Mouse (Mus musculus): ENCODE measurements around the gene Grb10.

Gene Grb10

GRCm38 (mm10) chr11:11970246-11970645, 68.2 kb downstream of the Grb10 start:
- DNase-seq (ENCODE audit: low spot score in 2 of 2) = no peak

GRCm38 (mm10) chr11:11968830-11969229, 69.7 kb downstream of the Grb10 start:
- no peak for DNase-seq (ENCODE audit: low spot score in 2 of 2)

GRCm38 (mm10) chr11:11967519-11967918, 71.0 kb downstream of the Grb10 start:
- DNase-seq (ENCODE audit: low spot score in 2 of 2) = no peak

- no peak for DNase-seq (ENCODE audit: low spot score in 2 of 2)
Observed at GRCm38 (mm10) chr11:11966220-11966619, 72.3 kb downstream of the Grb10 start.

- DNase-seq (ENCODE audit: low spot score in 2 of 2) = no peak
Observed at GRCm38 (mm10) chr11:11965501-11966125, 72.9 kb downstream of the Grb10 start.

GRCm38 (mm10) chr11:11964729-11965128, 73.8 kb downstream of the Grb10 start:
- no peak for DNase-seq (ENCODE audit: low spot score in 2 of 2)

- no peak for DNase-seq (ENCODE audit: low spot score in 2 of 2)
Observed at GRCm38 (mm10) chr11:11963587-11963986, 74.9 kb downstream of the Grb10 start.

GRCm38 (mm10) chr11:11963065-11963464, 75.4 kb downstream of the Grb10 start:
- DNase-seq (ENCODE audit: low spot score in 2 of 2) = no peak

- no peak for DNase-seq (ENCODE audit: low spot score in 2 of 2)
Observed at GRCm38 (mm10) chr11:11962629-11962954, 75.9 kb downstream of the Grb10 start.

GRCm38 (mm10) chr11:11961917-11962628, 76.4 kb downstream of the Grb10 start:
- no peak for DNase-seq (ENCODE audit: low spot score in 2 of 2)

- DNase-seq (ENCODE audit: low spot score in 2 of 2) = no peak
Observed at GRCm38 (mm10) chr11:11960858-11961257, 77.6 kb downstream of the Grb10 start.

GRCm38 (mm10) chr11:11960227-11960626, 78.3 kb downstream of the Grb10 start:
- DNase-seq (ENCODE audit: low spot score in 2 of 2) = no peak

GRCm38 (mm10) chr11:11958479-11958878, 80.0 kb downstream of the Grb10 start:
- no peak for DNase-seq (ENCODE audit: low spot score in 2 of 2)

- no peak for DNase-seq (ENCODE audit: low spot score in 2 of 2)
Observed at GRCm38 (mm10) chr11:11958061-11958361, 80.5 kb downstream of the Grb10 start.

- no peak for DNase-seq (ENCODE audit: low spot score in 2 of 2)
Observed at GRCm38 (mm10) chr11:11957211-11958060, 81.0 kb downstream of the Grb10 start.

- no peak for DNase-seq (ENCODE audit: low spot score in 2 of 2)
Observed at GRCm38 (mm10) chr11:11955783-11956182, 82.7 kb downstream of the Grb10 start.

GRCm38 (mm10) chr11:11954606-11955005, 83.9 kb downstream of the Grb10 start:
- no peak for DNase-seq (ENCODE audit: low spot score in 2 of 2)

- DNase-seq (ENCODE audit: low spot score in 2 of 2) = no peak
Observed at GRCm38 (mm10) chr11:11954115-11954438, 84.4 kb downstream of the Grb10 start.

GRCm38 (mm10) chr11:11953364-11954114, 84.9 kb downstream of the Grb10 start:
- no peak for DNase-seq (ENCODE audit: low spot score in 2 of 2)

- no peak for DNase-seq (ENCODE audit: low spot score in 2 of 2)
Observed at GRCm38 (mm10) chr11:11952569-11952968, 85.9 kb downstream of the Grb10 start.

- no peak for DNase-seq (ENCODE audit: low spot score in 2 of 2)
Observed at GRCm38 (mm10) chr11:11948988-11949365, 89.5 kb downstream of the Grb10 start.

- DNase-seq (ENCODE audit: low spot score in 2 of 2) = no peak
Observed at GRCm38 (mm10) chr11:11948321-11948987, 90.0 kb downstream of the Grb10 start.
